Mouse (Mus musculus): ENCODE measurements at regions not wholly inside any gene's neighbourhood (a gene's known extent, or its start where the extent isn't known, plus 50 kb on each side); places are given as distances from the start of the nearest gene placed in this dataset.
A peak's percentile ranks its signal among the peaks of the same experiment; 100 is the strongest.

- Histone ChIP-seq H3K9ac (no peak overlapping the region), H3K4me1 (ENCODE audit: insufficient read depth) (no peaks in the 10 kb centered on the region), H3K9me3 (ENCODE audit: low read length) (no peaks in the 10 kb centered on the region), H3K27me3 (ENCODE audit: insufficient read depth, low read length) (no peaks in the 10 kb centered on the region), H3K36me3 (ENCODE audit: insufficient read depth) (no peaks in the 10 kb centered on the region), H3K4me3 (ENCODE audit: low read depth, low read length) (no peak overlapping the region), H3K4me2 (ENCODE audit: low read depth) (no peak overlapping the region), H3K27ac (ENCODE audit: low read depth, low read length) (no peak overlapping the region)
- no peak for TF ChIP-seq CTCF (IDR thresholded peaks at IDR 0.05; ENCODE audit: low read depth)
- DNase-seq, result no peak
- ATAC-seq, result no peak
- 79% methylated on average over 1 of the region's 1 CpGs for WGBS
Observed at GRCm38 (mm10) chr3:82781464-82781863, 94.8 kb downstream of the Rbm46 start.

- Histone ChIP-seq H3K4me2 (ENCODE audit: low read depth) (no peak overlapping the region), H3K36me3 (ENCODE audit: insufficient read depth) (no peaks in the 10 kb centered on the region), H3K9me3 (ENCODE audit: low read length) (no peaks in the 10 kb centered on the region), H3K4me3 (ENCODE audit: low read depth, low read length) (no peak overlapping the region), H3K27ac (ENCODE audit: low read depth, low read length) (no peak overlapping the region), H3K9ac (no peak overlapping the region), H3K4me1 (ENCODE audit: insufficient read depth) (no peaks in the 10 kb centered on the region), H3K27me3 (ENCODE audit: insufficient read depth, low read length) (no peaks in the 10 kb centered on the region)
- no peak for ATAC-seq
- WGBS, result 93% methylated on average over 8 of the region's 8 CpGs
- no peak for DNase-seq
- no peak for TF ChIP-seq CTCF (IDR thresholded peaks at IDR 0.05; ENCODE audit: low read depth)
Observed at GRCm38 (mm10) chr3:82770512-82771270, 105.6 kb downstream of the Rbm46 start.

- WGBS, result 68% methylated on average over 5 of the region's 5 CpGs
- no peak overlapping the region for H3K9ac ChIP-seq
- ATAC-seq (no peak), DNase-seq (no peak)
- H3K9me3 ChIP-seq (ENCODE audit: low read length), result no peaks in the 10 kb centered on the region
- no peak for TF ChIP-seq CTCF (IDR thresholded peaks at IDR 0.05; ENCODE audit: low read depth)
- no peaks in the 10 kb centered on the region for H3K27me3 ChIP-seq (ENCODE audit: insufficient read depth, low read length)
- H3K4me3 ChIP-seq (ENCODE audit: low read depth, low read length), result no peak overlapping the region
- H3K4me1 ChIP-seq (ENCODE audit: insufficient read depth), result no peaks in the 10 kb centered on the region
- H3K27ac ChIP-seq (ENCODE audit: low read depth, low read length), result no peak overlapping the region
- no peak overlapping the region for H3K4me2 ChIP-seq (ENCODE audit: low read depth)
- no peaks in the 10 kb centered on the region for H3K36me3 ChIP-seq (ENCODE audit: insufficient read depth)
Observed at GRCm38 (mm10) chr3:82767484-82767883, 108.8 kb downstream of the Rbm46 start.

GRCm38 (mm10) chr3:82759946-82760345 is 116.3 kb downstream of the Rbm46 start:
- H3K9ac ChIP-seq, result no peak overlapping the region
- H3K27me3 ChIP-seq (ENCODE audit: insufficient read depth, low read length), result no peaks in the 10 kb centered on the region
- H3K4me1 ChIP-seq (ENCODE audit: insufficient read depth), result no peaks in the 10 kb centered on the region
- no peaks in the 10 kb centered on the region for H3K9me3 ChIP-seq (ENCODE audit: low read length)
- H3K36me3 ChIP-seq (ENCODE audit: insufficient read depth), result no peaks in the 10 kb centered on the region
- no peak overlapping the region for H3K4me3 ChIP-seq (ENCODE audit: low read depth, low read length)
- DNase-seq, result no peak
- H3K27ac ChIP-seq (ENCODE audit: low read depth, low read length), result no peak overlapping the region
- 42% methylated on average over 2 of the region's 2 CpGs for WGBS
- no peak overlapping the region for H3K4me2 ChIP-seq (ENCODE audit: low read depth)
- TF ChIP-seq CTCF (IDR thresholded peaks at IDR 0.05; ENCODE audit: low read depth), result no peak
- ATAC-seq, result peak; percentile 18; the same call in 1 of the 2 replicates

GRCm38 (mm10) chr3:82758967-82759366 is 117.3 kb downstream of the Rbm46 start:
- H3K9me3 ChIP-seq (ENCODE audit: low read length), result no peaks in the 10 kb centered on the region
- TF ChIP-seq CTCF (IDR thresholded peaks at IDR 0.05; ENCODE audit: low read depth), result no peak
- no peak for DNase-seq
- no peak for ATAC-seq
- no peaks in the 10 kb centered on the region for H3K36me3 ChIP-seq (ENCODE audit: insufficient read depth)
- H3K27me3 ChIP-seq (ENCODE audit: insufficient read depth, low read length), result no peaks in the 10 kb centered on the region
- no peak overlapping the region for H3K4me3 ChIP-seq (ENCODE audit: low read depth, low read length)
- WGBS, result 77% methylated on average over 1 of the region's 1 CpGs
- H3K4me2 ChIP-seq (ENCODE audit: low read depth), result no peak overlapping the region
- no peaks in the 10 kb centered on the region for H3K4me1 ChIP-seq (ENCODE audit: insufficient read depth)
- H3K27ac ChIP-seq (ENCODE audit: low read depth, low read length), result no peak overlapping the region
- H3K9ac ChIP-seq, result no peak overlapping the region

- TF ChIP-seq CTCF (IDR thresholded peaks at IDR 0.05; ENCODE audit: low read depth), result peak; percentile 80
- H3K9ac ChIP-seq, result no peak overlapping the region
- no peaks in the 10 kb centered on the region for H3K27me3 ChIP-seq (ENCODE audit: insufficient read depth, low read length)
- H3K4me1 ChIP-seq (ENCODE audit: insufficient read depth), result no peaks in the 10 kb centered on the region
- 21% methylated on average over 3 of the region's 3 CpGs for WGBS
- peak; percentile 33 for DNase-seq
- no peak overlapping the region for H3K4me2 ChIP-seq (ENCODE audit: low read depth)
- H3K4me3 ChIP-seq (ENCODE audit: low read depth, low read length), result no peak overlapping the region
- H3K36me3 ChIP-seq (ENCODE audit: insufficient read depth), result no peaks in the 10 kb centered on the region
- H3K9me3 ChIP-seq (ENCODE audit: low read length), result no peaks in the 10 kb centered on the region
- ATAC-seq, result no peak
- H3K27ac ChIP-seq (ENCODE audit: low read depth, low read length), result no peak overlapping the region
Observed at GRCm38 (mm10) chr3:82725546-82725945, 150.7 kb downstream of the Rbm46 start.

- DNase-seq (no peak), ATAC-seq (no peak)
- 90% methylated on average over 4 of the region's 4 CpGs for WGBS
- H3K36me3 ChIP-seq (ENCODE audit: insufficient read depth), result no peaks in the 10 kb centered on the region
- H3K27ac ChIP-seq (ENCODE audit: low read depth, low read length), result no peak overlapping the region
- no peaks in the 10 kb centered on the region for H3K4me1 ChIP-seq (ENCODE audit: insufficient read depth)
- no peak overlapping the region for H3K9ac ChIP-seq
- H3K27me3 ChIP-seq (ENCODE audit: insufficient read depth, low read length), result no peaks in the 10 kb centered on the region
- no peak for TF ChIP-seq CTCF (IDR thresholded peaks at IDR 0.05; ENCODE audit: low read depth)
- H3K4me3 ChIP-seq (ENCODE audit: low read depth, low read length), result no peak overlapping the region
- H3K9me3 ChIP-seq (ENCODE audit: low read length), result no peaks in the 10 kb centered on the region
- H3K4me2 ChIP-seq (ENCODE audit: low read depth), result no peak overlapping the region
Observed at GRCm38 (mm10) chr3:82707628-82708027, 159.7 kb upstream of the Npy2r start.
